Mouse (Mus musculus): ENCODE measurements around the gene Xpnpep2. TPM values are rescaled to one million over a fixed set of nuclear protein-coding genes. Genes with fewer than 3 reads are reported as not detected.

Gene Xpnpep2
- polyA plus RNA-seq, 1 experiment from 2014 or later: 5.9 TPM

GRCm38 (mm10) chrX:48127502-48128218 lies 19.1 kb downstream of the Xpnpep2 start:
- H3K4me3 ChIP-seq (replicated peaks): no peak overlapping the region
- no peaks in the 10 kb centered on the region for H3K36me3 ChIP-seq
- 75% methylated on average over 6 of the region's 6 CpGs for WGBS

GRCm38 (mm10) chrX:48129167-48129566 lies 20.6 kb downstream of the Xpnpep2 start:
- H3K27ac ChIP-seq (replicated peaks): no peak overlapping the region
- no peaks in the 10 kb centered on the region for H3K36me3 ChIP-seq
- H3K4me1 ChIP-seq: no peaks in the 10 kb centered on the region
- no peak overlapping the region for H3K9ac ChIP-seq
- H3K4me3 ChIP-seq (replicated peaks): no peak overlapping the region
- WGBS: 76% methylated on average over 1 of the region's 1 CpGs
- no peak for ATAC-seq (ENCODE audit: insufficient number of reproducible peaks, low FRiP score, low TSS enrichment, low read depth)
- no peaks in the 10 kb centered on the region for H3K9me3 ChIP-seq (replicated peaks)
- no peak overlapping the region for H3K4me2 ChIP-seq (replicated peaks)
- H3K27me3 ChIP-seq: no peaks in the 10 kb centered on the region

More at GRCm38 (mm10) chrX:48127502-48128218, 19.1 kb downstream of the Xpnpep2 start:
- Histone ChIP-seq H3K27me3 (no peaks in the 10 kb centered on the region), H3K9me3 (replicated peaks) (no peaks in the 10 kb centered on the region), H3K9ac (no peak overlapping the region), H3K4me1 (no peaks in the 10 kb centered on the region), H3K4me2 (replicated peaks) (no peak overlapping the region), H3K27ac (replicated peaks) (no peak overlapping the region)
- no peak for ATAC-seq (ENCODE audit: insufficient number of reproducible peaks, low FRiP score, low TSS enrichment, low read depth)

GRCm38 (mm10) chrX:48136935-48137334 lies 28.4 kb downstream of the Xpnpep2 start:
- Histone ChIP-seq H3K27me3 (no peaks in the 10 kb centered on the region), H3K4me1 (no peaks in the 10 kb centered on the region), H3K27ac (replicated peaks) (no peak overlapping the region), H3K36me3 (no peaks in the 10 kb centered on the region), H3K9me3 (replicated peaks) (no peaks in the 10 kb centered on the region), H3K4me2 (replicated peaks) (no peak overlapping the region), H3K4me3 (replicated peaks) (no peak overlapping the region), H3K9ac (no peak overlapping the region)
- 72% methylated on average over 4 of the region's 4 CpGs for WGBS
- no peak for ATAC-seq (ENCODE audit: insufficient number of reproducible peaks, low FRiP score, low TSS enrichment, low read depth)

GRCm38 (mm10) chrX:48138011-48138410 lies 29.5 kb downstream of the Xpnpep2 start:
- Histone ChIP-seq H3K9ac (no peak overlapping the region), H3K4me3 (replicated peaks) (no peak overlapping the region), H3K4me2 (replicated peaks) (no peak overlapping the region), H3K4me1 (no peaks in the 10 kb centered on the region), H3K27me3 (no peaks in the 10 kb centered on the region), H3K27ac (replicated peaks) (no peak overlapping the region), H3K36me3 (no peaks in the 10 kb centered on the region), H3K9me3 (replicated peaks) (no peaks in the 10 kb centered on the region)
- 55% methylated on average over 6 of the region's 6 CpGs for WGBS
- ATAC-seq (ENCODE audit: insufficient number of reproducible peaks, low FRiP score, low TSS enrichment, low read depth): no peak

- no peak overlapping the region for H3K9ac ChIP-seq
- no peaks in the 10 kb centered on the region for H3K4me1 ChIP-seq
- no peak overlapping the region for H3K4me3 ChIP-seq (replicated peaks)
- no peak overlapping the region for H3K27ac ChIP-seq (replicated peaks)
- no peak overlapping the region for H3K4me2 ChIP-seq (replicated peaks)
- no peaks in the 10 kb centered on the region for H3K36me3 ChIP-seq
- H3K9me3 ChIP-seq (replicated peaks): no peaks in the 10 kb centered on the region
- WGBS: 52% methylated on average over 7 of the region's 7 CpGs
- H3K27me3 ChIP-seq: no peaks in the 10 kb centered on the region
- ATAC-seq (ENCODE audit: insufficient number of reproducible peaks, low FRiP score, low TSS enrichment, low read depth): no peak
These were observed 30.2 kb downstream of the Xpnpep2 start for GRCm38 (mm10) chrX:48138539-48139275.

- H3K9me3 ChIP-seq (replicated peaks): no peaks in the 10 kb centered on the region
- no peaks in the 10 kb centered on the region for H3K36me3 ChIP-seq
- no peak for ATAC-seq (ENCODE audit: insufficient number of reproducible peaks, low FRiP score, low TSS enrichment, low read depth)
- H3K9ac ChIP-seq: no peak overlapping the region
- 42% methylated on average over 14 of the region's 14 CpGs for WGBS
- H3K27me3 ChIP-seq: no peaks in the 10 kb centered on the region
- H3K4me2 ChIP-seq (replicated peaks): no peak overlapping the region
- H3K4me3 ChIP-seq (replicated peaks): no peak overlapping the region
- H3K4me1 ChIP-seq: no peaks in the 10 kb centered on the region
- H3K27ac ChIP-seq (replicated peaks): no peak overlapping the region
These were observed 31.1 kb downstream of the Xpnpep2 start for GRCm38 (mm10) chrX:48139368-48140285.

- WGBS: 47% methylated on average over 3 of the region's 3 CpGs
- Histone ChIP-seq H3K9ac (no peak overlapping the region), H3K4me3 (replicated peaks) (no peak overlapping the region), H3K4me1 (no peaks in the 10 kb centered on the region), H3K36me3 (no peaks in the 10 kb centered on the region), H3K27me3 (no peaks in the 10 kb centered on the region), H3K4me2 (replicated peaks) (no peak overlapping the region), H3K9me3 (replicated peaks) (no peaks in the 10 kb centered on the region), H3K27ac (replicated peaks) (no peak overlapping the region)
- no peak for ATAC-seq (ENCODE audit: insufficient number of reproducible peaks, low FRiP score, low TSS enrichment, low read depth)
These were observed 31.9 kb downstream of the Xpnpep2 start for GRCm38 (mm10) chrX:48140286-48140877.

GRCm38 (mm10) chrX:48141481-48141880 lies 33.0 kb downstream of the Xpnpep2 start:
- no peak overlapping the region for H3K9ac ChIP-seq
- no peak overlapping the region for H3K4me3 ChIP-seq (replicated peaks)
- 71% methylated on average over 6 of the region's 6 CpGs for WGBS
- H3K36me3 ChIP-seq: no peaks in the 10 kb centered on the region
- H3K4me1 ChIP-seq: no peaks in the 10 kb centered on the region
- no peaks in the 10 kb centered on the region for H3K9me3 ChIP-seq (replicated peaks)
- no peak overlapping the region for H3K4me2 ChIP-seq (replicated peaks)
- H3K27me3 ChIP-seq: no peaks in the 10 kb centered on the region
- no peak for ATAC-seq (ENCODE audit: insufficient number of reproducible peaks, low FRiP score, low TSS enrichment, low read depth)
- no peak overlapping the region for H3K27ac ChIP-seq (replicated peaks)

- Histone ChIP-seq H3K27ac (replicated peaks) (no peak overlapping the region), H3K9me3 (replicated peaks) (no peaks in the 10 kb centered on the region), H3K4me3 (replicated peaks) (peak overlapping the region; percentile 32), H3K36me3 (no peaks in the 10 kb centered on the region), H3K4me2 (replicated peaks) (peak overlapping the region; percentile 45), H3K27me3 (no peaks in the 10 kb centered on the region), H3K9ac (no peak overlapping the region), H3K4me1 (no peaks in the 10 kb centered on the region)
- 47% methylated on average over 25 of the region's 26 CpGs for WGBS
- ATAC-seq (ENCODE audit: insufficient number of reproducible peaks, low FRiP score, low TSS enrichment, low read depth): no peak
These were observed 35.1 kb downstream of the Xpnpep2 start for GRCm38 (mm10) chrX:48143415-48144335.

GRCm38 (mm10) chrX:48146262-48146661 lies 37.7 kb downstream of the Xpnpep2 start, which contains the start of gene Sash3:
Gene Sash3, plus strand, starts transcription at chrX:48146436.
- 79% methylated on average over 4 of the region's 4 CpGs for WGBS
- Histone ChIP-seq H3K9me3 (replicated peaks) (no peaks in the 10 kb centered on the region), H3K27me3 (no peaks in the 10 kb centered on the region), H3K9ac (no peak within 1 kb of the TSS), H3K4me1 (no peaks in the 10 kb centered on the region), H3K36me3 (no peaks in the 10 kb centered on the region), H3K27ac (replicated peaks) (no peak within 1 kb of the TSS), H3K4me3 (replicated peaks) (no peak within 1 kb of the TSS), H3K4me2 (replicated peaks) (no peak within 1 kb of the TSS)
- no peak for ATAC-seq (ENCODE audit: insufficient number of reproducible peaks, low FRiP score, low TSS enrichment, low read depth)

All from embryonic facial prominence, embryonic 15.5 days (tissue).